Mouse (Mus musculus): ENCODE data around the gene Tecpr2. TPM values are rescaled to one million over a fixed set of nuclear protein-coding genes. Genes with fewer than 3 reads are reported as not detected.
A peak's percentile ranks its signal among the peaks of the same experiment; 100 is the strongest.

Tecpr2 gene
- polyA plus RNA-seq, 1 experiment from 2014 or later, result 4.1 TPM

GRCm38 (mm10) chr12:110974726-110975125 is 85.7 kb downstream of the Tecpr2 start:
- H3K9ac ChIP-seq (ENCODE audit: low read depth, low read length), result no peak overlapping the region
- no peaks in the 10 kb centered on the region for H3K9me3 ChIP-seq (ENCODE audit: control insufficient read depth, low read length)
- ATAC-seq (ENCODE audit: low FRiP score) (no peak), DNase-seq (ENCODE audit: low spot score) (no peak)
- no peaks in the 10 kb centered on the region for H3K36me3 ChIP-seq (ENCODE audit: control insufficient read depth, insufficient read depth, low read length)
- WGBS, result 91% methylated on average over 6 of the region's 6 CpGs
- H3K27me3 ChIP-seq (ENCODE audit: control insufficient read depth, insufficient read depth, low read length), result no peaks in the 10 kb centered on the region
- no peak overlapping the region for H3K4me3 ChIP-seq (ENCODE audit: low read depth, low read length)
- no peaks in the 10 kb centered on the region for H3K4me1 ChIP-seq (replicated peaks; ENCODE audit: control insufficient read depth, insufficient read depth, low read length)
- H3K27ac ChIP-seq (ENCODE audit: low read depth, low read length), result no peak overlapping the region
- no peak overlapping the region for H3K4me2 ChIP-seq (replicated peaks; ENCODE audit: low read depth, low read length)

- no peaks in the 10 kb centered on the region for H3K27me3 ChIP-seq (ENCODE audit: control insufficient read depth, insufficient read depth, low read length)
- no peak overlapping the region for H3K9ac ChIP-seq (ENCODE audit: low read depth, low read length)
- no peak overlapping the region for H3K27ac ChIP-seq (ENCODE audit: low read depth, low read length)
- DNase-seq (ENCODE audit: low spot score) (no peak), ATAC-seq (ENCODE audit: low FRiP score) (no peak)
- no peaks in the 10 kb centered on the region for H3K9me3 ChIP-seq (ENCODE audit: control insufficient read depth, low read length)
- H3K4me3 ChIP-seq (ENCODE audit: low read depth, low read length), result no peak overlapping the region
- 93% methylated on average over 5 of the region's 5 CpGs for WGBS
- H3K36me3 ChIP-seq (ENCODE audit: control insufficient read depth, insufficient read depth, low read length), result no peaks in the 10 kb centered on the region
- H3K4me1 ChIP-seq (replicated peaks; ENCODE audit: control insufficient read depth, insufficient read depth, low read length), result no peaks in the 10 kb centered on the region
- no peak overlapping the region for H3K4me2 ChIP-seq (replicated peaks; ENCODE audit: low read depth, low read length)
These were observed 86.3 kb downstream of the Tecpr2 start for GRCm38 (mm10) chr12:110975385-110975784.

- no peak overlapping the region for H3K4me3 ChIP-seq (ENCODE audit: low read depth, low read length)
- no peaks in the 10 kb centered on the region for H3K4me1 ChIP-seq (replicated peaks; ENCODE audit: control insufficient read depth, insufficient read depth, low read length)
- no peaks in the 10 kb centered on the region for H3K36me3 ChIP-seq (ENCODE audit: control insufficient read depth, insufficient read depth, low read length)
- 98% methylated on average over 4 of the region's 4 CpGs for WGBS
- no peak overlapping the region for H3K27ac ChIP-seq (ENCODE audit: low read depth, low read length)
- ATAC-seq (ENCODE audit: low FRiP score), result no peak
- no peaks in the 10 kb centered on the region for H3K9me3 ChIP-seq (ENCODE audit: control insufficient read depth, low read length)
- H3K4me2 ChIP-seq (replicated peaks; ENCODE audit: low read depth, low read length), result no peak overlapping the region
- no peak for DNase-seq (ENCODE audit: low spot score)
- H3K9ac ChIP-seq (ENCODE audit: low read depth, low read length), result no peak overlapping the region
- no peaks in the 10 kb centered on the region for H3K27me3 ChIP-seq (ENCODE audit: control insufficient read depth, insufficient read depth, low read length)
These were observed 86.9 kb downstream of the Tecpr2 start for GRCm38 (mm10) chr12:110975838-110976468.

GRCm38 (mm10) chr12:110976589-110977344 is 87.7 kb downstream of the Tecpr2 start:
- Histone ChIP-seq H3K9me3 (ENCODE audit: control insufficient read depth, low read length) (no peaks in the 10 kb centered on the region), H3K4me1 (replicated peaks; ENCODE audit: control insufficient read depth, insufficient read depth, low read length) (no peaks in the 10 kb centered on the region), H3K27me3 (ENCODE audit: control insufficient read depth, insufficient read depth, low read length) (no peaks in the 10 kb centered on the region), H3K4me3 (ENCODE audit: low read depth, low read length) (no peak overlapping the region), H3K36me3 (ENCODE audit: control insufficient read depth, insufficient read depth, low read length) (no peaks in the 10 kb centered on the region), H3K9ac (ENCODE audit: low read depth, low read length) (no peak overlapping the region), H3K4me2 (replicated peaks; ENCODE audit: low read depth, low read length) (no peak overlapping the region), H3K27ac (ENCODE audit: low read depth, low read length) (no peak overlapping the region)
- WGBS, result 90% methylated on average over 60 of the region's 60 CpGs
- ATAC-seq (ENCODE audit: low FRiP score) (no peak), DNase-seq (ENCODE audit: low spot score) (no peak)

GRCm38 (mm10) chr12:110977345-110977733 is 88.3 kb downstream of the Tecpr2 start:
- Histone ChIP-seq H3K4me2 (replicated peaks; ENCODE audit: low read depth, low read length) (no peak overlapping the region), H3K4me3 (ENCODE audit: low read depth, low read length) (no peak overlapping the region), H3K9ac (ENCODE audit: low read depth, low read length) (no peak overlapping the region), H3K27ac (ENCODE audit: low read depth, low read length) (no peak overlapping the region), H3K36me3 (ENCODE audit: control insufficient read depth, insufficient read depth, low read length) (no peaks in the 10 kb centered on the region), H3K27me3 (ENCODE audit: control insufficient read depth, insufficient read depth, low read length) (no peaks in the 10 kb centered on the region), H3K9me3 (ENCODE audit: control insufficient read depth, low read length) (no peaks in the 10 kb centered on the region), H3K4me1 (replicated peaks; ENCODE audit: control insufficient read depth, insufficient read depth, low read length) (no peaks in the 10 kb centered on the region)
- WGBS, result 93% methylated on average over 18 of the region's 18 CpGs
- ATAC-seq (ENCODE audit: low FRiP score) (no peak), DNase-seq (ENCODE audit: low spot score) (no peak)

GRCm38 (mm10) chr12:110977896-110978606 is 89.0 kb downstream of the Tecpr2 start:
- peak overlapping the region; percentile 66 for H3K4me3 ChIP-seq (ENCODE audit: low read depth, low read length)
- H3K9me3 ChIP-seq (ENCODE audit: control insufficient read depth, low read length), result no peaks in the 10 kb centered on the region
- H3K4me1 ChIP-seq (replicated peaks; ENCODE audit: control insufficient read depth, insufficient read depth, low read length), result no peaks in the 10 kb centered on the region
- 42% methylated on average over 14 of the region's 14 CpGs for WGBS
- no peak overlapping the region for H3K27ac ChIP-seq (ENCODE audit: low read depth, low read length)
- H3K36me3 ChIP-seq (ENCODE audit: control insufficient read depth, insufficient read depth, low read length), result no peaks in the 10 kb centered on the region
- DNase-seq (ENCODE audit: low spot score), result no peak
- no peaks in the 10 kb centered on the region for H3K27me3 ChIP-seq (ENCODE audit: control insufficient read depth, insufficient read depth, low read length)
- H3K9ac ChIP-seq (ENCODE audit: low read depth, low read length), result peak overlapping the region; percentile 86
- ATAC-seq (ENCODE audit: low FRiP score), result no peak; the same call in 1 of the 2 replicates
- peak overlapping the region; percentile 80 for H3K4me2 ChIP-seq (replicated peaks; ENCODE audit: low read depth, low read length)

- DNase-seq (ENCODE audit: low spot score) (peak; percentile 96), ATAC-seq (ENCODE audit: low FRiP score) (peak; percentile 98)
- Histone ChIP-seq H3K36me3 (ENCODE audit: control insufficient read depth, insufficient read depth, low read length) (no peaks in the 10 kb centered on the region), H3K9me3 (ENCODE audit: control insufficient read depth, low read length) (no peaks in the 10 kb centered on the region), H3K4me2 (replicated peaks; ENCODE audit: low read depth, low read length) (peak within 1 kb of the TSS; percentile 80), H3K27me3 (ENCODE audit: control insufficient read depth, insufficient read depth, low read length) (no peaks in the 10 kb centered on the region), H3K4me1 (replicated peaks; ENCODE audit: control insufficient read depth, insufficient read depth, low read length) (no peaks in the 10 kb centered on the region), H3K4me3 (ENCODE audit: low read depth, low read length) (peak within 1 kb of the TSS; percentile 66), H3K27ac (ENCODE audit: low read depth, low read length) (peak within 1 kb of the TSS; percentile 61), H3K9ac (ENCODE audit: low read depth, low read length) (peak within 1 kb of the TSS; percentile 86)
- under 1% methylated on average over 60 of the region's 90 CpGs for WGBS
These were observed 89.7 kb downstream of the Tecpr2 start, which contains the start of gene Ankrd9 for GRCm38 (mm10) chr12:110978607-110979406. Gene Ankrd9, minus strand, starts transcription at chr12:110979040.

- no peaks in the 10 kb centered on the region for H3K27me3 ChIP-seq (ENCODE audit: control insufficient read depth, insufficient read depth, low read length)
- WGBS, result 87% methylated on average over 3 of the region's 3 CpGs
- H3K36me3 ChIP-seq (ENCODE audit: control insufficient read depth, insufficient read depth, low read length), result no peaks in the 10 kb centered on the region
- DNase-seq (ENCODE audit: low spot score) (no peak), ATAC-seq (ENCODE audit: low FRiP score) (no peak)
- H3K9ac ChIP-seq (ENCODE audit: low read depth, low read length), result no peak overlapping the region; the same call in 1 of the 2 replicates
- H3K4me2 ChIP-seq (replicated peaks; ENCODE audit: low read depth, low read length), result no peak overlapping the region
- no peak overlapping the region for H3K27ac ChIP-seq (ENCODE audit: low read depth, low read length)
- H3K4me1 ChIP-seq (replicated peaks; ENCODE audit: control insufficient read depth, insufficient read depth, low read length), result no peaks in the 10 kb centered on the region
- H3K4me3 ChIP-seq (ENCODE audit: low read depth, low read length), result no peak overlapping the region
- H3K9me3 ChIP-seq (ENCODE audit: control insufficient read depth, low read length), result no peaks in the 10 kb centered on the region
These were observed 90.7 kb downstream of the Tecpr2 start for GRCm38 (mm10) chr12:110979808-110980207.
